8 mouse cellular contexts compared by ENCODE assay signal in the genomic region with DNA sequence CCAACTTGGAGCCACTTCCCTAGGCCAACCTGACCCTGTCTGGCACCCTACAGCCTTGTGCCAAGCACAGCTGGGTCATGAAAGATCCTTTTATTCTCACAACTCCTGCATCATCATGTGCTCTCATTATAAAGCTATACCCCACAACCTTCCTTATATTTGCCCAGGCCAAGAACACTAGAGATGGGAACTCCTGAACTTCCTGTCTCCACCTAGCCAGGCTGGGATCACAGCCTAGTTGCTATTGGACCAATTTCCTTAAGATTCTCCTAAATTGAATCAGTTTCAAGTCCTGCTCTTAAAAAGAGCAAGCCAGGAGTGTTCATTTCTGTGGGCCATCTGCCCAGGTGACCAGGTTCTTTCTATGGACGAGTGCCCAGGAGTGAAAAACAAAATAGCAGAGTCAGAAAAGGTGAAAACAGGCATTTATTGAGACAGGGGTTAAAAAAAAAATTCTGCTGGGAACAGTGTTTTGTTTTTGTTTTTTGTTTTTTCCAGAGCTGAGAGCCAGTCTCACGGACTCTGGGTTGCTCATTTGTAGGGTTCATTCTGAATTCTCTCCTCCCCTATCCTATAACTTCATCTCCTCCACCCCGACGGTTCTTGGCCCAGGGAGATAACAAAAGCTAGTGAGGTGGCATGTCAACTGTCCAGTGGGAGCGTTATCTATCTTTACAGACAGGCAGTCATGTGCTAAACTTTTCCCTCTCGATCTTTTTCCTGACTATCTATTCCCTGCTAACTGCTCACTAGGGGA. TPM values are rescaled to one million over a fixed set of nuclear protein-coding genes. Genes with fewer than 3 reads are reported as not detected.
DNase-seq lines count a peak whose midpoint lies in the region; ATAC-seq lines count a peak whose summit lies in the region.

No protein-coding gene starts in this region.

- ATAC-seq in kidney, embryonic 14.5 days (ENCODE audit: low FRiP score, low TSS enrichment) = peak; percentile 18
- peak; percentile 13; the same call in 1 of the 2 replicates for ATAC-seq in forebrain, embryonic 14.5 days
- ATAC-seq in liver, embryonic 13.5 days (ENCODE audit: low read depth) = peak; percentile 84

- H3K4me2 ChIP-seq in kidney, embryonic 14.5 days (replicated peaks; ENCODE audit: low read depth, low read length) = peak overlapping the region; percentile 81
- H3K4me2 ChIP-seq in forebrain, embryonic 14.5 days (ENCODE audit: low read length) = peak overlapping the region; percentile 89
- peak overlapping the region; percentile 85 for H3K4me2 ChIP-seq in liver, embryonic 13.5 days

- peak overlapping the region; percentile 94 for H3K4me3 ChIP-seq in kidney, embryonic 14.5 days (ENCODE audit: low read length)
- H3K4me3 ChIP-seq in forebrain, embryonic 14.5 days (ENCODE audit: low read depth, low read length) = peak overlapping the region; percentile 71
- peak overlapping the region; percentile 96 for H3K4me3 ChIP-seq in liver, embryonic 13.5 days (replicated peaks)

- no peaks in the 10 kb centered on the region for H3K27me3 ChIP-seq in kidney, embryonic 14.5 days (ENCODE audit: control insufficient read depth, insufficient read depth, low read length)
- H3K27me3 ChIP-seq in forebrain, embryonic 14.5 days (replicated peaks; ENCODE audit: control insufficient read depth, insufficient read depth, low read length) = no peaks in the 10 kb centered on the region
- H3K27me3 ChIP-seq in liver, embryonic 13.5 days = no peaks in the 10 kb centered on the region

- no peaks in the 10 kb centered on the region for H3K9me3 ChIP-seq in kidney, embryonic 14.5 days (ENCODE audit: control insufficient read depth, low read length)
- no peaks in the 10 kb centered on the region for H3K9me3 ChIP-seq in forebrain, embryonic 14.5 days (replicated peaks; ENCODE audit: control insufficient read depth, low read length)
- no peaks in the 10 kb centered on the region for H3K9me3 ChIP-seq in liver, embryonic 13.5 days (replicated peaks)

- H3K4me1 ChIP-seq in kidney, embryonic 14.5 days (ENCODE audit: control insufficient read depth, insufficient read depth, low read length) = peaks cover 10% of the 10 kb centered on the region
- peaks cover 15% of the 10 kb centered on the region for H3K4me1 ChIP-seq in forebrain, embryonic 14.5 days (ENCODE audit: control insufficient read depth, insufficient read depth, low read length)
- peaks cover 68% of the 10 kb centered on the region for H3K4me1 ChIP-seq in liver, embryonic 13.5 days (replicated peaks)

- no peaks in the 10 kb centered on the region for H3K36me3 ChIP-seq in kidney, embryonic 14.5 days (ENCODE audit: control insufficient read depth, insufficient read depth, low read length)
- H3K36me3 ChIP-seq in forebrain, embryonic 14.5 days (ENCODE audit: control insufficient read depth, insufficient read depth, low read length) = no peaks in the 10 kb centered on the region
- H3K36me3 ChIP-seq in liver, embryonic 13.5 days = no peaks in the 10 kb centered on the region

- H3K9ac ChIP-seq in kidney, embryonic 14.5 days (ENCODE audit: low read depth, low read length) = peak overlapping the region; percentile 93
- peak overlapping the region; percentile 87 for H3K9ac ChIP-seq in forebrain, embryonic 14.5 days (ENCODE audit: low read length)
- H3K9ac ChIP-seq in liver, embryonic 13.5 days = peak overlapping the region; percentile 99

- peak overlapping the region; percentile 81; the same call in 1 of the 2 replicates for H3K27ac ChIP-seq in kidney, embryonic 14.5 days (ENCODE audit: low read depth, low read length)
- peak overlapping the region; percentile 66 for H3K27ac ChIP-seq in forebrain, embryonic 14.5 days (ENCODE audit: low read depth, low read length)
- H3K27ac ChIP-seq in liver, embryonic 13.5 days = peak overlapping the region; percentile 100

- no peak for DNase-seq in kidney, postnatal 4 days
- peak; percentile 34 for DNase-seq in MN1 (ENCODE audit: low spot score)
- no peak for DNase-seq in forebrain, embryonic 14.5 days (ENCODE audit: low spot score)
- DNase-seq in liver, embryonic 13.5 days = peak; percentile 84
- no peak for DNase-seq in retina, postnatal 1 day
- no peak for DNase-seq in kidney, adult 18-20 months
- no peak for DNase-seq in ovary, postnatal 10 days (ENCODE audit: low spot score)

- WGBS in kidney, embryonic 14.5 days = 12% methylated on average over 6 of the region's 6 CpGs
- 11% methylated on average over 6 of the region's 6 CpGs for WGBS in forebrain, embryonic 14.5 days
- WGBS in liver, embryonic 13.5 days (ENCODE audit: insufficient replicate concordance) = 2% methylated on average over 6 of the region's 6 CpGs

RNA-seq across cellular contexts. Expression of gene Rabgef1, which starts 0.8 kb away (rescaled TPM):
- polyA plus RNA-seq in kidney, embryonic 14.5 days (2014; fragmentation: Nextera tagmentation; extraction: Ambion mirVana) = 21.0 and 26.7 TPM in 2 replicates
- 30.0 and 38.7 TPM in 2 replicates for polyA plus RNA-seq in forebrain, embryonic 14.5 days (2014; fragmentation: Nextera tagmentation; extraction: Ambion mirVana)
- 26.0 and 30.7 TPM in 2 replicates for polyA plus RNA-seq in liver, embryonic 13.5 days (2015; fragmentation: Nextera tagmentation; extraction: Ambion mirVana)

RNA-seq across cellular contexts. Expression of gene Kctd7, which starts 26.2 kb away (rescaled TPM):
- 2.2 and 4.3 TPM in 2 replicates for polyA plus RNA-seq in kidney, embryonic 14.5 days (2014; fragmentation: Nextera tagmentation; extraction: Ambion mirVana)
- 10.9 and 12.4 TPM in 2 replicates for polyA plus RNA-seq in forebrain, embryonic 14.5 days (2014; fragmentation: Nextera tagmentation; extraction: Ambion mirVana)
- 5.5 and 7.1 TPM in 2 replicates for polyA plus RNA-seq in liver, embryonic 13.5 days (2015; fragmentation: Nextera tagmentation; extraction: Ambion mirVana)

RNA-seq across cellular contexts. Expression of gene Tmem248, which starts 46.0 kb away (rescaled TPM):
- polyA plus RNA-seq in kidney, embryonic 14.5 days (2014; fragmentation: Nextera tagmentation; extraction: Ambion mirVana) = 42.2 and 45.9 TPM in 2 replicates
- polyA plus RNA-seq in forebrain, embryonic 14.5 days (2014; fragmentation: Nextera tagmentation; extraction: Ambion mirVana) = 22.5 and 22.7 TPM in 2 replicates
- 30.7 and 34.4 TPM in 2 replicates for polyA plus RNA-seq in liver, embryonic 13.5 days (2015; fragmentation: Nextera tagmentation; extraction: Ambion mirVana)

Comparison
In these comparisons a context has a peak if more than half of its experiments do, and no peak if none do; other contexts are left out.
1. ATAC-seq: peak in every context shown above with its lines; median percentile 84 in liver, embryonic 13.5 days; 18 in kidney, embryonic 14.5 days; 13 in forebrain, embryonic 14.5 days.
2. DNase-seq: peak in MN1 (single experiment) and liver, embryonic 13.5 days (single experiment); none in kidney, postnatal 4 days (0 of 2), forebrain, embryonic 14.5 days (single experiment), retina, postnatal 1 day (single experiment), kidney, adult 18-20 months (single experiment) and ovary, postnatal 10 days (single experiment).
3. Peak in every context shown above with its lines, with median percentiles within 50 percentile points of each other: H3K27ac ChIP-seq, H3K4me2 ChIP-seq, H3K4me3 ChIP-seq and H3K9ac ChIP-seq.